Mouse (Mus musculus): ENCODE data around the gene Thumpd1.

- no peak for TF ChIP-seq CTCF (IDR thresholded peaks at IDR 0.05; ENCODE audit: insufficient read depth, low read depth, low read length)
- TF ChIP-seq POLR2A (IDR thresholded peaks at IDR 0.05; ENCODE audit: insufficient read depth, low read depth, low read length), result no peak
Measured at GRCm38 (mm10) chr7:119748761-119749160, 28.2 kb upstream of the Thumpd1 start.

Data from olfactory bulb, adult 2 months (tissue).